Mouse (Mus musculus): ENCODE measurements around the gene Ubr4. TPM values are rescaled to one million over a fixed set of nuclear protein-coding genes. Genes with fewer than 3 reads are reported as not detected.
A peak's percentile ranks its signal among the peaks of the same experiment; 100 is the strongest.

The Ubr4 gene
- polyA plus RNA-seq, 1 experiment from 2014 or later, result 97.3 TPM

DNA sequence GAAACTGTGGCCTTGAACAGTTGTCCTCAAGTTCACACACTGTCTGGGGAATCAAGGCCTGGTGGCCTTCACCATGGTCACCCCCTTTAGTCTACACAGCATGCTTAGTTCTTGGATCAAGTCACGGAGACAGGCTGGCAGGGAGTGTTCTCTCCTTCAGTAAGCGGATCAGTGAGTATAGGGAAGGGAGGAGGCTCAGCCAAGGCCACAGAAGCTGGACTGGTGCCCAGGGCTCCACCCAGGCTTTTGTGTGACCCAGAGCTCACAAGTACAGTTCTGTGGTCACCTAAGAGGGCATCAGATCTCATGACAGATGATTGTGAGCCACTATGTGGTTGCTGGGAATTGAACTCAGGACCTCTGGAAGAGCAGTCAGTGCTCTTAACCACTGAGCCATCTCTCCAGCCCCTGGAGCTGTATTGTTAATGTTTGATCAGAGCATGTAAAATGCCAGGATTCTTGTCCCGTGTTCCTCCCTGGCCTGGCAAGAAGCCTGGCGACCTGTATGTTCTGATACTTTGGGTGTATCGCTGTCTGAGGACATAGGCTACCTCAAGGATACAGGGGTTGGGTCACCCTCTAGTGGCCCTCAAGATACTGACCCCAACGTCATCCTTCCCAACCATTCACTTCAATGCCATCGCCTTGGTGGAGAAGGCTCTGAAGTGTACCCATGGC lies 10.7 kb upstream of the Ubr4 start:
- Histone ChIP-seq H3K27ac (replicated peaks; ENCODE audit: low read depth, low read length) (no peak overlapping the region), H3K4me2 (ENCODE audit: low read length) (no peak overlapping the region), H3K9me3 (ENCODE audit: control insufficient read depth, low read length) (no peaks in the 10 kb centered on the region), H3K4me3 (replicated peaks; ENCODE audit: low read depth, low read length) (no peak overlapping the region), H3K36me3 (ENCODE audit: control insufficient read depth, insufficient read depth, low read length) (peaks cover 14% of the 10 kb centered on the region), H3K9ac (replicated peaks; ENCODE audit: low read length) (no peak overlapping the region), H3K4me1 (ENCODE audit: control insufficient read depth, insufficient read depth, low read length) (no peaks in the 10 kb centered on the region), H3K27me3 (ENCODE audit: control insufficient read depth, insufficient read depth, low read length) (no peaks in the 10 kb centered on the region)
- ATAC-seq (ENCODE audit: low FRiP score, low TSS enrichment) (no peak), DNase-seq (no peak)
- 76% methylated on average over 7 of the region's 7 CpGs for WGBS

DNA sequence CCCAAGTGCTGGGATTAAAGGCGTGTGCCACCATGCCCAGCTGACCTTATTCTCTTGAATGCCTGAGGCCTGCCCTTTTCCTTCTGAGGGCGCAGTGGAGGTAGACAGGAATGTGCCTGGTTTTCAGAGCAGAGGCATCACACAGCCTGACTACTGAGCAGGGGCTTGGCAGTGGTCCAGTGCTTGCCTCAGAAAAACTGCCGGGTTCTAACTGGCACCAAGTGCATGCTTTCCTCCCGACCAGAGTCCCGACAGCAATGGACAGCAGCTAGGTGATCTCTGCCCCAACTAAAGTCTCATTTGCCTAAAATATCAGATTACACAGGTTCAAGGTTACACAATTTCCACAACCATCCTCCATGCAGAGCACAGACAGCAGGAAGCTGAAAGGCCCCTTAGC lies 8.7 kb upstream of the Ubr4 start:
- Histone ChIP-seq H3K4me1 (ENCODE audit: control insufficient read depth, insufficient read depth, low read length) (no peaks in the 10 kb centered on the region), H3K4me2 (ENCODE audit: low read length) (no peak overlapping the region), H3K36me3 (ENCODE audit: control insufficient read depth, insufficient read depth, low read length) (peaks cover 33% of the 10 kb centered on the region), H3K27ac (replicated peaks; ENCODE audit: low read depth, low read length) (no peak overlapping the region), H3K4me3 (replicated peaks; ENCODE audit: low read depth, low read length) (no peak overlapping the region), H3K9me3 (ENCODE audit: control insufficient read depth, low read length) (no peaks in the 10 kb centered on the region), H3K9ac (replicated peaks; ENCODE audit: low read length) (no peak overlapping the region), H3K27me3 (ENCODE audit: control insufficient read depth, insufficient read depth, low read length) (no peaks in the 10 kb centered on the region)
- 75% methylated on average over 5 of the region's 5 CpGs for WGBS
- ATAC-seq (ENCODE audit: low FRiP score, low TSS enrichment) (no peak), DNase-seq (peak; percentile 25)

DNA sequence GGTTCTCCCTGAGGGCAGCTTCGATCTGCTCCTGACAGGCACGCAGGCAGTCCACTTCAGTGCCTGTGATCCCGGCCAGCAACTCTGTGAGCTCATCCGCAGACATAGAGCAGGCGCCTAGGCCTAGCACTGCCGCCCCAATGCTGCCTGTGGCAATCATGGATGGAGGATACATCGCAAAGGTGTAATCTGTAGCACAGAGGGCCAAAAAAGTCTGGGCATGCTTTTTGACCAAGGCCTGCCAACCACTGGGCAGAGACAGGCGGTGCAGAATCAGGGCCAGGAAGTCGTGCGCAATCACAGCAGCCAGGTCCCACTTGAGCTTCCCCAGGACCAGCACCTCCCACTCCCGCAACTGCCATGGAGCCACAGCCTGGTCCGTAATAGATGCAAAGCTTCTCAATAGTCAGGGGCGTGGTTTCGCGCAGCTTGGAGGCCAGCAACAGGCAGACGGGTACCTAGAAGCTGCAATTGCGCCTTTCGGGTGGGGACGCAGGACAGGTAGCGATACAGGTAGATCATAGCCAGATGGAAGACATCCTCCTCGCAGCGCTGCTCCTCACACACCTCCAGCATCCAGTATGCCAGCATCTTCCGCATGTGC lies 6.9 kb upstream of the Ubr4 start:
- no peak overlapping the region for H3K4me2 ChIP-seq (ENCODE audit: low read length)
- ATAC-seq (ENCODE audit: low FRiP score, low TSS enrichment), result no peak
- H3K4me3 ChIP-seq (replicated peaks; ENCODE audit: low read depth, low read length), result no peak overlapping the region
- DNase-seq, result no peak
- H3K27ac ChIP-seq (replicated peaks; ENCODE audit: low read depth, low read length), result no peak overlapping the region
- no peaks in the 10 kb centered on the region for H3K9me3 ChIP-seq (ENCODE audit: control insufficient read depth, low read length)
- 66% methylated on average over 23 of the region's 23 CpGs for WGBS
- peaks cover 47% of the 10 kb centered on the region for H3K36me3 ChIP-seq (ENCODE audit: control insufficient read depth, insufficient read depth, low read length)
- H3K4me1 ChIP-seq (ENCODE audit: control insufficient read depth, insufficient read depth, low read length), result no peaks in the 10 kb centered on the region
- no peak overlapping the region for H3K9ac ChIP-seq (replicated peaks; ENCODE audit: low read length)
- no peaks in the 10 kb centered on the region for H3K27me3 ChIP-seq (ENCODE audit: control insufficient read depth, insufficient read depth, low read length)

DNA sequence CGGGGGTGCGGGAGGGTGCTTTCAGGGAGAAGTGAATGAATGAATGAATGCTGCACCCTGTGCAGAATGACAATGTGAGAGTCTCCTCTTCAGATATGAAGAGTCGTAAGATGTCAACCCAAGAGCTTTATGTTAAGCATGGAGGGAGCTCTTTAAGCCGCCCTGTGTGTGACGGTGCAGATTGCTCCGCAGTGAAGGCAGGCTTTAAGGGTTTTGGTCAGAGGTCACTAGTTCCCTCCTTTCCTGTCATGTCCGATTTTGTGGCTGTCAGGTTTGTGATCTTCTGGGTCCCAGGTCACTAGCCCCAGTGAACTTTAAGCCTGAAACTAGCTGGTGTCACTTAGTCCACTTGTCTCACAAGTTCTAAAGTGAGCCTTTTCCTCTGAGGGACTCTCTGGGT lies 423 bp downstream of the Ubr4 start:
- Histone ChIP-seq H3K36me3 (ENCODE audit: control insufficient read depth, insufficient read depth, low read length) (peaks cover 57% of the 10 kb centered on the region), H3K9me3 (ENCODE audit: control insufficient read depth, low read length) (no peaks in the 10 kb centered on the region), H3K27me3 (ENCODE audit: control insufficient read depth, insufficient read depth, low read length) (no peaks in the 10 kb centered on the region), H3K4me2 (ENCODE audit: low read length) (peak overlapping the region; percentile 89), H3K4me1 (ENCODE audit: control insufficient read depth, insufficient read depth, low read length) (peaks cover 14% of the 10 kb centered on the region), H3K27ac (replicated peaks; ENCODE audit: low read depth, low read length) (peak overlapping the region; percentile 96), H3K4me3 (replicated peaks; ENCODE audit: low read depth, low read length) (peak overlapping the region; percentile 67), H3K9ac (replicated peaks; ENCODE audit: low read length) (peak overlapping the region; percentile 87)
- WGBS, result under 1% methylated on average over 7 of the region's 7 CpGs
- ATAC-seq (ENCODE audit: low FRiP score, low TSS enrichment) (no peak), DNase-seq (no peak)

DNA sequence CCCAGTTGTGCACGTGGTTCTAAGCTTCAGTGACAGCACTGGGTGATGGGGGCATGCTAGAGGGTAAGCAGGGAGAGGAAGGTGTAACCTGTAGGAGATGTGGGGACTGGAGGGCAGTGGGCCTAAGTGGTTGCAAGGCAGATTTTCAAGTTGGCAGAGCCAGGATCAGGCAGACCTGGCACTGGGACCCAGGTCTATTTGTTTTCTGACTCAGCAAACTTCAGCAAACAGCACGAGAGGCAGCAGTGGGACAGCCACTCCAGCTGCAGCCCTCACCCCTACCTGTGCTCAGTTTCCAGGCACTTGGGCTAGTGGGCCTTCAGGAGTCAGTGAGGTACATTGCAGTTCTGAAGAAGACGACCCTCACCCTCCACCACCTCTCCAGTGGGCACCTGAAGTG lies 4.8 kb downstream of the Ubr4 start:
- Histone ChIP-seq H3K4me1 (ENCODE audit: control insufficient read depth, insufficient read depth, low read length) (peaks cover 4% of the 10 kb centered on the region), H3K27me3 (ENCODE audit: control insufficient read depth, insufficient read depth, low read length) (no peaks in the 10 kb centered on the region), H3K4me3 (replicated peaks; ENCODE audit: low read depth, low read length) (no peak overlapping the region), H3K9ac (replicated peaks; ENCODE audit: low read length) (no peak overlapping the region), H3K9me3 (ENCODE audit: control insufficient read depth, low read length) (no peaks in the 10 kb centered on the region), H3K27ac (replicated peaks; ENCODE audit: low read depth, low read length) (no peak overlapping the region), H3K36me3 (ENCODE audit: control insufficient read depth, insufficient read depth, low read length) (peaks cover 78% of the 10 kb centered on the region), H3K4me2 (ENCODE audit: low read length) (no peak overlapping the region)
- 93% methylated on average over 3 of the region's 3 CpGs for WGBS
- DNase-seq (no peak), ATAC-seq (ENCODE audit: low FRiP score, low TSS enrichment) (no peak)

DNA sequence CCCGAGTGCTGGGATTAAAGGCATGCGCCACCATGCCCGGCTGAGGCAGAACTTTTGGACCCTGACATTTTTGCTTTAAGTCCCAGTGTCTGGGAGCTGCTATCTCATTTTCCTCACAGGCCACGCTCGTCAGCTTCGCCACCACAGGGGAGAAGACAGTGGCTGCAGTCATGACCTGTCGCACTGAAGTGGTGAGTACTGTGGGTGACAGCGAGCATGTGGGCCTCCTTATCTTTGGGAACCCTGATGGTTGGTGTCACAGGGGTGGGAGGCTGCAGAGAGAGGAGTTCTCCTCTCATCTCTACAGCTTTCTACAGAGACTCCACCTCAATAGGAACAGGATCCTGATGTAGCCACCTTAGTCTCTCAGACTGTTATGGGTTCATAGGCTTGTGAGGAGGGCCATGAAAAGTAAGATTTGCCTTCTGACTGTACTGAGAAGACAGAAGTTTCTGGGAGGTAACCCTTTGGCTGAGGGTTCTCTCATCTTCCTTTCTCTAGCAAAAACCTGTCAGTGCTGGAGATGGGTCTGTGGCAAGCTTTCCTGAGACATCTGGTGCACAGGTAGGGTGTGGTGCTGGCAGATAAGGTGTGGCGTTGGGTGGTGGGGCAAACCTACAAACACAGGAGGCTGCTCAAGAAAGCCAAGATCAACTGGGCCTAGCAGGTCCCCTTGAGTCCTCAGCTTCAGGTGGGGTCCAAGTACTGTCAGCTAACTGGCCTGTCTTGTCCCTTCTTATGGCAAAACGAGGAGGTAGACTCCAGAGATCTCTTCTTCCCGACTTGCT lies 8.5 kb downstream of the Ubr4 start:
- Histone ChIP-seq H3K4me3 (replicated peaks; ENCODE audit: low read depth, low read length) (no peak overlapping the region), H3K27me3 (ENCODE audit: control insufficient read depth, insufficient read depth, low read length) (no peaks in the 10 kb centered on the region), H3K9me3 (ENCODE audit: control insufficient read depth, low read length) (no peaks in the 10 kb centered on the region), H3K9ac (replicated peaks; ENCODE audit: low read length) (no peak overlapping the region), H3K4me2 (ENCODE audit: low read length) (no peak overlapping the region), H3K36me3 (ENCODE audit: control insufficient read depth, insufficient read depth, low read length) (peaks cover 96% of the 10 kb centered on the region), H3K27ac (replicated peaks; ENCODE audit: low read depth, low read length) (no peak overlapping the region), H3K4me1 (ENCODE audit: control insufficient read depth, insufficient read depth, low read length) (no peaks in the 10 kb centered on the region)
- no peak for ATAC-seq (ENCODE audit: low FRiP score, low TSS enrichment)
- 93% methylated on average over 11 of the region's 11 CpGs for WGBS
- no peak for DNase-seq

DNA sequence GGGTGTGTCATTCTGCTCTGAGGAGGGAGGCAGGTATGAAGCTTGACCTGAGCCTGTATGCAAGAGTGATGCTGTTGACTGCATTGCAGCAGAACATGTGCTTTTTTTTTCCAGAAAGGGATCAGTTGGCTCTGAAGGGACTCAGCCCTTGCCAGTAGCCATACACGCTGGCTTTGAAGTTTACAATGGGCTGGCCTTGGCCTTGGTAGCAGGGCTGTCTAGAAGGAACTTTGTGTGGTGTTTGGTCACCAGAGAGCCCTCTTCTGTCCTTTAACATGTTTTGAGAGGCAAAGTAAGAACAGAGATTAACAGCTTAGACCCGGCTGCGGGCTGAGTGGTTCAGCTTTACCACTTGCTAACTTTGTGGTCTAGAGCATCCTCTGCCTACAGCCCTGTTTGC lies 14.9 kb downstream of the Ubr4 start:
- Histone ChIP-seq H3K9ac (replicated peaks; ENCODE audit: low read length) (no peak overlapping the region), H3K27me3 (ENCODE audit: control insufficient read depth, insufficient read depth, low read length) (no peaks in the 10 kb centered on the region), H3K27ac (replicated peaks; ENCODE audit: low read depth, low read length) (no peak overlapping the region), H3K36me3 (ENCODE audit: control insufficient read depth, insufficient read depth, low read length) (peaks cover 98% of the 10 kb centered on the region), H3K4me3 (replicated peaks; ENCODE audit: low read depth, low read length) (no peak overlapping the region), H3K4me1 (ENCODE audit: control insufficient read depth, insufficient read depth, low read length) (no peaks in the 10 kb centered on the region), H3K9me3 (ENCODE audit: control insufficient read depth, low read length) (no peaks in the 10 kb centered on the region), H3K4me2 (ENCODE audit: low read length) (no peak overlapping the region)
- DNase-seq, result no peak
- 98% methylated on average over 3 of the region's 3 CpGs for WGBS
- ATAC-seq (ENCODE audit: low FRiP score, low TSS enrichment), result no peak

DNA sequence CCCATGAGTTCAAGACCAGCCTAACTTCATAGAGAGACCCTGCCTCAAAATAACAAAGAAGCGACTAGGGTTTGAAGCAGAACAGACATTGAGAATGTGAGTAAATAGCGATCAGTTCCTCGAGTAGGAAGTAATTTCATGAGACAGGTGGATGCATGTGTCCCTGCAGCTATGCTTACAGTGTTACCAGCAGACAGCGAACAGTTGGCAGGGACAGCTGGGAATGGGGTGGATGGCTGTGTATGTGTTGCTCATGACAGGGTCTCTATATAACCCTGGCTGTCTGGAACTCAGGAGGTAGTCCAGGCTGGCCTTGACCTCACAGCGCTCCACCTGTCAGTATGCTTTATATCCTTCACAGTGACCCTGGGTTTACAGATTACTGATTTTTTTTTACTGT lies 15.6 kb downstream of the Ubr4 start:
- WGBS, result 97% methylated on average over 5 of the region's 5 CpGs
- Histone ChIP-seq H3K9me3 (ENCODE audit: control insufficient read depth, low read length) (no peaks in the 10 kb centered on the region), H3K27ac (replicated peaks; ENCODE audit: low read depth, low read length) (no peak overlapping the region), H3K36me3 (ENCODE audit: control insufficient read depth, insufficient read depth, low read length) (peaks cover 98% of the 10 kb centered on the region), H3K9ac (replicated peaks; ENCODE audit: low read length) (no peak overlapping the region), H3K27me3 (ENCODE audit: control insufficient read depth, insufficient read depth, low read length) (no peaks in the 10 kb centered on the region), H3K4me1 (ENCODE audit: control insufficient read depth, insufficient read depth, low read length) (no peaks in the 10 kb centered on the region), H3K4me2 (ENCODE audit: low read length) (no peak overlapping the region), H3K4me3 (replicated peaks; ENCODE audit: low read depth, low read length) (no peak overlapping the region)
- DNase-seq (no peak), ATAC-seq (ENCODE audit: low FRiP score, low TSS enrichment) (no peak)
